Mouse (Mus musculus) gastrocnemius, postnatal 4 days (tissue): ENCODE results near the gene Hrct1. TPM values are rescaled to one million over a fixed set of nuclear protein-coding genes. Genes with fewer than 3 reads are reported as not detected.

Experiments used
- DNase-seq, 2 experiments: peaks; one replicate each; pipeline ENCODE4 v3.0.0; 2021 to 2022; ENCODE audit warnings: low spot score in 2 of 2, mixed read lengths in 2 of 2
- long read RNA-seq, 2 experiments: library from polyadenylated mRNA; stranded (forward); transcript quantifications; one replicate each; pipeline ENCODE4 v2.0.0; 2021
- total RNA-seq, 2 experiments: library from RNA; stranded (reverse); gene quantifications; 2 replicates each; pipeline ENCODE4 v1.2.3; 2021

Gene Hrct1
- total RNA-seq, result 1 to 10 TPM; 2.2 TPM
- long read RNA-seq, experiment 1, transcript Hrct1-201 (1 exons, 1,452 nt), result major isoform, 11 of 11 reads
- long read RNA-seq, experiment 1, partial matches to known transcripts, result 0 of 11 reads
- long read RNA-seq, experiment 1, other reads (novel, unspliced or antisense), result 0 of 11 reads
- long read RNA-seq, experiment 2, transcript Hrct1-201 (1 exons, 1,452 nt), result major isoform, 9 of 9 reads
- long read RNA-seq, experiment 2, partial matches to known transcripts, result 0 of 9 reads
- long read RNA-seq, experiment 2, other reads (novel, unspliced or antisense), result 0 of 9 reads

DNA sequence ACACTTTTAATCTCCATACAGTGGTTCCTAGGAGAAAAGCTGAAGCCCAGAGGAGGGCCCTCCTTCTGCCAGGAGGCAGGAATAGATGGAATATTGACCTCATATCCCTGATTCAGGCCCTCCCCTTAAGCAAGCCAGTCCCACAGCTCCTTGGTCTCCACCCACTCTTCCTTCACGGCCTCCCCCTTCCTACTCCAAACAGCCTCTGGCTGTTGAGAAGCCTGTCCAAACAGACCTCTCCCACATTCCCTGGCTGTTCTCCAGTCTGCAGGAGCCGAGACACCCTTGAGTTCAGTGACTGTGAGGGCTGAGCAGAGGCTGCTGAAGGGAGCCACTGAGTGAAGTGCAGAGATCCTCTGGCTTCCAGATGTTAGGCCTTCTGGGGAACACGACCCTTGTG lies at the start of gene Hrct1:
Gene Hrct1, plus strand, starts transcription at position 194 of the 400 bp plus-strand sequence.
- DNase-seq, result peak in 1 of 2 experiments; percentile 74

DNA sequence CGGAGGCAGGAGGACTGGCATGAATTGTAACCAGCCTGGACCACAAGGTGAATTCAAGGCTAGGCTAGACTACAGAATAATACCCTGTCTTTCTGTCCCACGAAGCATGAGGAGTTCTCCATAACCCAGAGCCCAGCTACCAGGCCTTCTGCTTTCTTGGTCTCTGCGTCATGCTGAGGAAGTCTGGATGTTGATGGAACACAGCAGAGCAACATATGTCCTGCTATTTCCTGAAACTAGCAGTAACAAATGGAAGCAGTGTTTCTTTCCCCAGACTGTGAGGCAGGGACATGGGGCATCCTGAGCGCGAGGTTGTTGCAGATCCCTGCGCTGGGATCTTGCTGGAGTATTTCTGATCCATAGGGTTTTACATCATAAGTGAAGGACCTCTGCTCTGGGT lies 48.4 kb upstream of the Hrct1 start:
- DNase-seq, result no peak

DNA sequence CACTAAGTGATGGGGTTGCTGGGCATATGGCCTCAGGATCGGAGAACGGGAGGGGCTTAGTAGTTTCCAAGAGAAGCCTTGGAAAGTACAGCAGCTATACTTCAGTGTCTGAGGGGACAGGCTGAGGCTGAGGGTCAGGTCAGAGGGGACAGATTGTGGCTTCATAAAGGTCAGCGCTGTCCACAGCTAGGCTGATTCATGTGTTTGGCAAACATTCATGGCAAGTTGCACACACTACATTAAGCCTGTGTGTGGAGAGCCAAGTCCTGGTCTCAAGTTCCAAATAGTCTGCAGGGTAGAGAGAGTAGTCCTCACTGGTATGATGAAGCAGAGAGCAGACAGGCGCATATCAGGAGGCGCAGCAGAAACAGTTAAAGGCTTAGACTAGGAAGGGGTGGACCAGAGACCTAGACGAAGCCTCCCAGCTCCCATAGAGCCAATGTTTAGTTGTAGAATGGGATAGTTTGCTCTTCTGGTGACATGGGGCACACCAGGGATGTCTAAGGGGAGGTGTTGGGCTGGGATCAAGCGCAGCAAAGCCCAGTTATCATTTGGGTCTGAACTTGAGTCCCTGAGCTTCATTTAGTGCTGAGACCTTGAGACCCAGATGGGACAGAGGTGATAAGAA lies 47.5 kb upstream of the Hrct1 start:
- DNase-seq, result peak in 1 of 2 experiments; percentile 39

DNA sequence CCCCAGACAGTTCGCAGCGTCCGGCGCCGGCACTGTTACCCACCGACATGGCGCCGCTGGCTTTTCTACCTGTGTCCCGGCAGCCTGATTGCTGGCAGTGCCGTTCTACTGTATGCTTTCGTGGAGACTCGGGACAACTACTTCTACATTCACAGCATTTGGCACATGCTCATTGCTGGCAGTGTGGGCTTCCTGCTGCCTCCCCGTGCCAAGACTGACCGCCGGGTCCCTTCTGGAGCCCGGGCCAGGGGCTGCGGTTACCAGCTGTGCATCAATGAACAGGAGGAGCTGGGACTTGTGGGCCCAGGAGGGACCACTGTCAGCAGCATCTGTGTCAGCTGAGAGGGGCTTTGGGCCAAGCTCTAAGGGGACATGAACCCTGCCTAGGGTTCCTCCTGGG lies 37.0 kb upstream of the Hrct1 start:
- DNase-seq, result no peak

DNA sequence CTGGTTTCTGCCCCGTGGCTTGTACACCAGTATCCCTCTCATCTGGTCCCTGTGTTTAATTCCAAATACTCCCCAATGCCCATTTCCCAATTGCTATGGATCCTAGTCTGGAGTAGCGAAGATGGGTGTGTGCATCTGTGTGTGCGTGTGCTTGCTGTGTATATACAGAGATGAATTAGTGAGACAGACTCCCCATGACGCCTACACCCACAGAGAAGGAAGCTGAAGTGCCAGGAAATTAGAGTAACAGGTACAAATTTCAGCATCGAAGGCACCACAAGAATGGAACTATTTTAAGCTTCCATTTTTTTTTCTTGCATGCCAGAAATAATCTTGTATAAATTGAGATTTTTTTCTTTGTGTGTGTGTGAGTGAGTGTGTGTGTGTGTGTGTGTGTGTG lies 36.0 kb upstream of the Hrct1 start:
- DNase-seq, result no peak

DNA sequence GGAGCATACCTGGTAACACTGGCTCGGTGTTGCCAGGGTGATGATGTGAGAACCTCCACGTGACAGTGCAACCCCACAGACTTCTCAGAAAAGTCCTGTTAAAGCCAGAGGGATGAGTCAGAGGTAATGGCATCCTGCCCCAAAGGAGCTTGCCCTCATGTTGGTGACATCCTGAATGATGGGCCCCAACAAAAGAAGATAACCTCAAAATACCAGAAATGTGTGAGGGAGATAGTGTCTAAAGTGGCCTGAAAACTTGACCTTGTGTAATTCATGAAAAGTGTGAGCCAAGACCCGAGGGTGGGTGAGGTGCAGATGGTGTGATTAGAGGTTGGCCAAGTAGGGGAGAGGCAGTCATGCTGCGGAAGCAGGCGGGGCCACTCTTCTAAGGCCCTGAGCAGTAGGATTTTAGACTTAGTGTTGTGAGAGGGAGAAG lies 33.2 kb upstream of the Hrct1 start:
- no peak for DNase-seq

DNA sequence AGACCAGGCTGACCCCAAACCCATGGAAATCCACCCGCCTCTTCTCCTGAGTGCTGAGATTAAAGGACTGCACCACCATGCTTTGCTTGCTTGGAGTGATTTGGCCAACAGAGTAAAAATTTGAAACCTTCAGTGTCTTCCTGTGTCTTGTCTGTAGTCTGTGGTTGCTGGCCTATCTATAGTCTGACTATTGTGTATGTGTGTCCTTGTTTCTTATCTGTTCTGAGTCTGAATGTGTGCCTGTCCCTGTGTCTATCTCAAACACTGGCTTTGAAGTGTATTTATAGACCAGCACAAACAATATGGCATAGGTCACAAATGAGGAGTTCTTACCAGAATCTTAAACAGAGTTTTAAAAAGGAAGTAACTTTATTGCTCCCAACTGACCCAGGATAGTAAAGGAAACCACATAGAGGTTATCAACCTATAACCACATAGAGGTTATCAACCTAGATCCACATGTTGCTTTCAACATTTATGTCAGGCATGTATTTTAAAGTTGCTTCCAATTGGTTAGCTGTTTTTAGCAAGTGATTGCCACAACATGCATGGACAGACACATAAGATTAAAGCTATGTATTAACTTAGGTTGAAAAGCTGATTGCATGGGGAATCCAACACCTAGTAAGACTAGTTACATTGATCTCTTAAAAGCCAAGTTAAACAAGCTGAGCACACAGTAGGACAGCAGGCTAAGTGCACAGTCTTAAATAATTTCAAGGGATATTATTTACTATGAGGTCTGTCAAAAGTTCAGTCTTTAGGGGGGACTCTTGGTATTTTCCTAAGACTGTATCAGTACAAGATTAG lies 32.3 kb upstream of the Hrct1 start:
- DNase-seq, result no peak

DNA sequence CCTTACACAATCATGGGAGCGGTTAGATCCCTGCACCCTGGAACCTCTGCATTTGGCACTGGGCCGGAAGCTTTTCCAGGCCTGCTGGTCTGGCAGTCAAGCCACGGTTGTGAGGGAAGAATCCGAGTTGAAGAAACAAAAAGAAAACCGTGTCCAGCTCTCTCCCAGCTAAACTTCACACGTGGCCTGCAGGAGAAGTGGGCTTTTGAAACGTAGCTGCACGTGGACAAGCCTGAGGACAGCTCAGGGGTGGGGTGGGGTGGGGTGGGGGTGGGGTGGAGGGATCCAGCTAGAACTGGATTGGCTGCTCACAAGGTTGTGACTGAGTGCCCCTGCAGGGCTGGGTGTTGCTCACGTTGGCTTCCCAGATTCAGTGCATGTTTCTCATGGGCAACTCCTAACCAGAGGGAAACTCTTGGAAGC lies 31.7 kb upstream of the Hrct1 start:
- DNase-seq, result peak in 1 of 2 experiments; percentile 55

DNA sequence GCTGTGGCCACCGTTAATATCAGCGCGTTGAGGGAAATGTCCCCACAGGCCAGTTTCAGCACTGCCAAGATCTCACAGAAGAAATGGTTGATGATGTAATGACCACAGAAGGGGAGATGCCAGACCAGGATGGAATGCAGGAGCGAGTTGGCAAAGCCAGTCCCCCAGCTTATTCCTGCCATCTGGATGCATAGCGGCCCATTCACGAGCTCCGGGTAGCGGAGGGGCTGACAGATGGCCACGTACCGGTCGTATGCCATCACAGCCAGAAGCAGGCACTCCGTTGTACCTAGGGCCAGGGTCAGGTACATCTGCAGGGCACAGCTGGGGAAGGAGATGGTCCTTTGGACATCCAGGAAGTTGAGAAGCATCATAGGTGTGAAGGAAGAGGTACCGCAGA lies 30.4 kb upstream of the Hrct1 start:
- no peak for DNase-seq

DNA sequence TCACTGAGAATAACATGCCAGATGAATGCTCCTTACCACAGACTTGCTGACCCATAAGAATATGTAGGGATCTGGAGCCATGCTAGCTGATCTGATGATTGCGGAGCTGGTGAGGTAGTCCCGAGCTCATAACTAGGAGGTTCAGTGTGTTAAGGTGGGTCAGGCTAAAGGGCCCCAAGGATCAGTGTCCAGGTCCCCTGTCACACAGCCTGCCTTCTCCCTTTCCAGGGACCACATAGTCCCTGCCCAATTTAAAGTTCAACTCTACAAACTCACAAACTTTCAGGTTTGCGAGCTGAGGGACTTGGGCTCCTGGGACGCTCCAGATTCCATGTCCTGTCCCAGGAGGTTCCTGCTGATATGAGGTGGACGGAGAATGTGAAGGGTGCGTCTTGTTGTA lies 26.3 kb upstream of the Hrct1 start, which contains the start of gene Olfr70:
Gene Olfr70, minus strand, starts transcription at position 101 of the 400 bp plus-strand sequence.
- no peak for DNase-seq

DNA sequence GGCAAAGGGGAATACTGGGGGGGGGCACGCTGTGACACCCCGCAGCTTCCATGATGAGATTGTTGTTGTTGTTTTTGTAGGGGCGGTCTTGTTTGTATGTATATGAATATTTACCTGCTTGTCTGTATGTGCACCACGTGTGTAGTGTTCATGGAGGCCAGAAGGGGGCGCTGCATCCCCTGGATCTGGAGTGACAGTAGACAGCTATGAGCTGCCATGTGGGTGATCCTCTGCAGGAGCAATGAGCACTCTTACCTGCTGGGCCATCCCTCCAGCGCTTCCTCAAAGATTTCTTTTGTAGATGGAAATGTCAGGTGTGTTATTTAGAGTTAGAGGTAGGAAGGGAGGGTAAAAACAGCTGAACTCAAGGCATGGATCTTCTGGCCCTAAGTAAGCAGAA lies 23.5 kb upstream of the Hrct1 start:
- no peak for DNase-seq

DNA sequence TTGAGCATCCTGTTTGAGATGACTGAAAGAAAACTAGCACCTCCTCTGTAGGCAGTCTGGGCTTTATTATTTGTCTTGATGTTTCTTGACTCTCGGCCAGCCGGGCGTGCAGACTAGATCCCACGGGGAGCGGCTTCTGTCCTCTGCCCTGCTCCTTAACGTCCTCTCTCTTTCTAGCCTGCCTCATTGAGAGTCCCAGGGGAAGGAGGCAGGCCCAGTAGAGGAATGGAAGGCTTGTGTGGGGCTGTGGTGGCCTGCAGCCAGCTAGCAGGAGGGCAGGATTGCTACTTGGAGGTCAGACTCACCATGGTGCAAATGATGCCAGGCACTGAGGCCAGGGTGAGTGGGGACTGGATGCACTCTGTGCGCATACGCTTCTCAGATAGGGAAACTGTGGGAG lies 23.1 kb upstream of the Hrct1 start:
- no peak for DNase-seq

DNA sequence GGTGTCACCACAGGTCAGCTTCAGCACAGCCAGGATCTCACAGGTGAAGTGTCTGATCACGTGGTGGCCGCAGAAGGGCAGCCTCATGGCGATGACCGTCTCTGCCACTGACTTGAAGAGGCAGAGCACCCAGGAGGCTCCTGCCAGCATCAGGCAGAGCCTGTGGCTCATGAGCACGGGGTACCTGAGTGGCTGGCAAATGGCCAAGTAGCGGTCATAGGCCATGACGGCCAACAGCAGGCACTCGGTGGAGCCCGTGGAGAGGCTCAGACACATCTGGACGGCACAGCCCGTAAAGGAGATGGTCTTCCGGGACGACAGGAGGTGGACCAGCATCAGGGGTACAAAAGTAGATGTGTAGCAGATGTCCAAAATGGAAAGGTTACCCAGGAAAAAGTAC lies 21.0 kb upstream of the Hrct1 start:
- DNase-seq, result no peak

DNA sequence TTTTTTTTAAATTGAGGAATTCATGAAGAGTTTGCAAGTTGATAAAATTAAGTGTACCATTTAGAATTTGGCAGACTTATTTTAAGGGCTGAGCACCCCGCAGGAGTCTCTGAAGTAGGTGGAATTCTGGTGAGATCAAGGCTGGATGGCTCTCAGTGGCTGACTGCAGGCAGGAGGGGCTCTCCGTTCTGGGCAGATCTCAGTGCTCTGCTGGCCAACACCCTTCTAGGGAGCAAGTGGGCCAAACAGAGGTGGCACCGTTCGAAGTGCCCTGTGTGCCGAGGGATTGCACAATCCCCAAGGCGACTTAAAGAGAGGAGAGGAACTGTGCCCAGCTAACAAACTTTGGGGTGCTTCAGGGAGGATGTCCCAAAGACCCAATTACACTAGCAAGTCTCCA lies 17.1 kb upstream of the Hrct1 start, which contains the start of gene Olfr71:
Gene Olfr71, minus strand, starts transcription at position 387 of the 400 bp plus-strand sequence.
- DNase-seq, result no peak

DNA sequence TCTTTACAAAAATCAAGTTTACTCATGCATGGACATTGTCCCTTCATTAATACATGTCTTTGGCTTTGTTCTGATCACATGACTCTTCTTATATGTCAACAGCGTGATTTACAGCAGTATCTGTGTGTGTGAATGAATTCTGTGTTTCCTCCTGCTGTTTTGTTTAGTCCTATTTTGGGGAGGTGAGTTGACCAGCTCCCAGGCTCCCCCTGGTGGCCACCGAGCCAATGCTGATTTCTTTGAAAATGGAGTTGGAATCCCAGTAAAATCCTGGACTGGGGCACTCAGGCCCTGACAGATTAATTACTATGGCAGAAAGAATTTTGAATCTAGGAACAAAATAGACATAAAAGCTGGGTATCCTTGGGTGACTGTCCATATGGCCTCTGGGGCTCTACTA lies 15.2 kb upstream of the Hrct1 start:
- DNase-seq, result peak; percentile 76 to 86

DNA sequence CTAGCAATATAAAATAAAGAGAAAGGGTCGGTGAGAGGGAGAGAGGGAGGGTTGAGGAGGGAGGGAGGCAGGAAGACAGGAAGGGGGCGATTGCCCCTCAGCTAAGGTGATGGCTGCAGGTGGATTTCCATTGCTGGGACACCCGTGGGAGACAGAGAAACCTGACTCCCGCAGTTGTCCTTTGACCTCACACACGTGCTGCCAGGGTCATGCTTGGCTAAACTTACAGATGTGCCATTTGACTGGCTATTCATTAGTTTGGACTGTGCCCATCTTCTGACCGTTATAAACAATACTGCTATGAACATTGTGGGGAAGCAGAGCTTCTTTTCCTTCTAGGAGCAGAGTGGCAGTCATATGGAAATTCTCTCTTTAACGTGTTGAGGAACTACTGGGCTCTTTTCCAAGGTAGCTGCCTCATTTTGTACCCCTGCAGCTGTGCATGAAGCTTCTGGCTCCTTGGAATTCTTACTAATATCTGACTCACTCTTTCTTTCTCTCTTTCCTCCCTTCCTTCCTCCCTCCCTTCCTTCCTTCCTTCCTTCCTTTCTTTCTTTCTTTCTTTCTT lies 13.3 kb upstream of the Hrct1 start:
- DNase-seq, result no peak

DNA sequence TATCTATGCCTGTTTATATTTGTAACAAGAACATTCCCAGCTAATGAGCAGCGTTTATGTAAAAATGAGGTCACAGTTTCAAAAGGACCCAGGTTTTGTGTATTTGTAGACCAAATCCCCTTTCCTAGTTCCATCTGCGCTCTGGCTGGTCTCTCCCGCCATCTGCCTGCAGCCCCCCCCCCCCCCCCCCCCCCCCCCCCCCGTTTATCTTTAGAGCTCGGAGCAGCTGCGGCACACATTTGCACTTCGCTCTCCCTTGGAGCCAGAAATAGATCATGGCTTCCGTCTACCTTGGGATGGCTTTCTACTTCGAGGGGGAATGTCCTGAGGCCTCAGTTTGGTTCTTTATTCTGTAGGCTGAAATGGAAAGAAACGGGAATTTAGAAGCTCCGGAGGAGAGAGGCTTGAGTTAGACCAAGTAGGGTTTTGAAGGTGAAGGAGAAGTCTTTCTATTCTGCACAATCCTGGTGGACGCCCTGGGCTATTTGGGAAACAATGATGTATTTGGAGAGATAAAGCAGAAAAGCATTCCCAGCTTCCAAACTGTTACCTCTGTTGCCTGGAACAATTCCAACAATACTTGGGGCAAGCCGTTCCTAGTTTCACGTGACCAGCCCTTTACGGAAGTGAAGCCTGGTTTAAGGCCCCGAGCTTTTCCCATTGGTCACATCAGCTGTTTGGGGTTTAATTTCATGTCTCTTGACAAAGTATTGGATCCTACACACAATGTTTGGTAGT lies 6.3 kb upstream of the Hrct1 start:
- DNase-seq, result no peak

DNA sequence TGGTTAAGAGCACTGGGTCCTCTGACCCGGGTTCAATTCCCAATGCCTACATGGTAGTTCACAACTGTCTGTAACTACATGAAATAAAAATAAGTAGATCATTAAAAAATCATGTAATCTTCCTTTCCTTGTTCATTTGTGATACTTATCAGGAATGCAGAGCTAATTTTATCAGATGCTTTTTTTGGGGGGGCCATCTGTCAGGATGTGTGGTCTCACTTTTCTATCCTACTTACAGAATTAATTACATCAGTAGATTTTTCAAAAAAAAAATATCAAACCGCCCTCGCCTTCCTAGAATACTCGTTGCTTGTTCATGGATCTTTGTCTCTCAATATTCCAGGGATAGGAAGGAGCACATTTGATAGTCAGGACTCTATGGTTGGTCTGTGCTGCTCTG lies 4.8 kb upstream of the Hrct1 start:
- no peak for DNase-seq

DNA sequence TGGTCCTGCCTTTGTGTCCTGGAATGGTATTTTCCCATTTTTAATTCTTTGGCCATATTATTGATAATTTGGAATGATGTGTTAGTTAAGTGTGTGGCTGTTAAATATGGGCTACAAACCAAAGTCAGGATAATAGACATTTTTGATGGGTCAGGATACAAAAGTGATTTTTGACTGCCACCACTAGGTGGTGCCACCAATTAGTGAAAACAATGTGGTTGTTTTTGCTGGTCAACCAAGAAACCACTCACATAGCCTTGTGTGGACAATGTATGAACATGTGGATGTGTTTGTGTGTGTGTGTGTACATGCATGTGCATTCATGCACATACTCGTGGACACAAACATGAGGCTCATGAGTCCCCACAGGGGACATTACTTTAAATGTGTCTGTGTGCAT lies 2.2 kb upstream of the Hrct1 start:
- DNase-seq, result peak in 1 of 2 experiments; percentile 64

DNA sequence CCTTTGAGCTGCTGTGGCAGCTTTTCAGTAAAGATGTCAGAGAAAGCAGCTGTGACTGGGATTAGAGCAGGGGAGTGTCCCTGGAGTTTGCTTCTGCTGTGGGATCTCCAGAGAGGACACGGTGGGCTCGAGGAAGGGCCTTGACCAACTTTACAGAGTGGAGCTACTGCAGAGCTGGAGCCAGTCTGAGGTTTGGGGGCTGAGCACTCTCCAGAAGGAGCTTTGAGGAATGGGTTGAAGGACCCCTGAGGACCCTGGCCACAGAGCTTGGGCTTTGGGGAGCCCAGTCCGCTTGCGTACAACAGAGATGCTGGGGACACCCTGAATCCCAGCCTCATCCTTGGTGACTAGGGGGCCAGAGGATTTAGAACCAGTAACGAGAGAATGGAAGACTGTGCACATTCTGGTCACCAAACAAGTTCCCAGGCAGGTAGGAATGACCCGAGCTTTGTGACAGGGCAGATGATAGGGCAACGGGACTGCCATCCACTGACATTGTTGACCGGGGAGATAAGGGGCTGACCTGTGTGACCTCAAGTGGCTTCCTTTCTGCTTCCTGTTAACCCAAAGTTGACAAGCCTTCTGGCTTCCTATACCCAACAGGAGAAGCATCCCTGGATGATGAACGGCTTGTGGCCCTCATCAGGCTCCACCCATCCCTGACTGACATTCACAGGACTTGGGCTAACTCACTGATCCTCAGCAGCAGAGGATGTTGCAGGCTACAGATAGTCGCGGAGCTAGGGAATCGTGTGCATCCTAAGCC lies 577 bp upstream of the Hrct1 start:
- no peak for DNase-seq
